ENCODE assay signal across 51 mouse cellular contexts in genomic region chr3:93021171-93021570, GRCm38 (mm10). TPM values are rescaled to one million over a fixed set of nuclear protein-coding genes. Genes with fewer than 3 reads are reported as not detected.
"Had no signal": no experiment of that assay in that cellular context is flagged by ENCODE, and none has a peak within 500 bp of the region (broad histone marks: within the 10 kb centered on the region; RNA-seq: fewer than 3 reads in every experiment).

No protein-coding gene starts in this region.

- DNase-seq: heart, postnatal 10 days; heart, postnatal 14 days; heart, postnatal 36 days; heart, postnatal 4 days; kidney, adult 11 months; kidney, adult 18-20 months; kidney, adult 2 months; kidney, adult 8-10 months; kidney, adult 9 months; kidney, postnatal 10 days; kidney, postnatal 14 days; kidney, postnatal 25 days; kidney, postnatal 36 days; kidney, postnatal 4 days; layer of hippocampus, adult 9-11 months; layer of hippocampus, postnatal 36 days had no signal

- H3K4me3 ChIP-seq: heart, embryonic 12.5 days; heart, embryonic 13.5 days; heart, embryonic 15.5 days; hindbrain, embryonic 10.5 days; hindbrain, embryonic 12.5 days; hindbrain, embryonic 13.5 days; hindbrain, embryonic 15.5 days; intestine, embryonic 15.5 days; kidney, embryonic 15.5 days; layer of hippocampus, adult 2 months; left cerebral cortex, adult 2 months had no signal

- H3K4me1 ChIP-seq: heart, embryonic 12.5 days; heart, embryonic 15.5 days; hindbrain, embryonic 10.5 days; hindbrain, embryonic 12.5 days; hindbrain, embryonic 13.5 days; hindbrain, embryonic 15.5 days; intestine, embryonic 15.5 days; kidney, embryonic 15.5 days had no signal

- H3K27ac ChIP-seq: heart, embryonic 13.5 days; heart, embryonic 15.5 days; hindbrain, embryonic 10.5 days; hindbrain, embryonic 12.5 days; hindbrain, embryonic 13.5 days; hindbrain, embryonic 14.5 days; hindbrain, embryonic 15.5 days; hindbrain, postnatal 0 days; intestine, embryonic 15.5 days; kidney, embryonic 15.5 days; kidney, postnatal 0 days; layer of hippocampus, adult 2 months; left cerebral cortex, adult 2 months had no signal

- ATAC-seq: hindbrain, embryonic 16.5 days; hindbrain, postnatal 0 days; inflammation-experienced regulatory T-cells, adult 6 months; intestine, embryonic 15.5 days; intestine, embryonic 16.5 days; intestine, postnatal 0 days had no signal

RNA-seq across cellular contexts. Expression of gene Lce1m, which starts 2.3 kb away (rescaled TPM):
- total RNA-seq: heart, postnatal 10 days; heart, postnatal 14 days; heart, postnatal 25 days; heart, postnatal 36 days; heart, postnatal 4 days; hematopoietic stem cell, adult 5-6 weeks; hindbrain, postnatal 0 days; layer of hippocampus, adult 18-20 months; layer of hippocampus, adult 2 months; layer of hippocampus, adult 8-10 months; layer of hippocampus, postnatal 10 days; layer of hippocampus, postnatal 14 days; layer of hippocampus, postnatal 25 days; layer of hippocampus, postnatal 36 days; left cerebral cortex, adult 18-20 months; left cerebral cortex, adult 2 months had no signal
- polyA plus RNA-seq: heart, embryonic 11.5 days; heart, embryonic 12.5 days; heart, embryonic 13.5 days; heart, embryonic 14.5 days; heart, embryonic 15.5 days; heart, embryonic 16.5 days; heart, postnatal 0 days; hindbrain, embryonic 10.5 days; hindbrain, embryonic 11.5 days; hindbrain, embryonic 12.5 days; hindbrain, embryonic 13.5 days; hindbrain, embryonic 14.5 days; hindbrain, embryonic 15.5 days; hindbrain, embryonic 16.5 days; hindbrain, postnatal 0 days; inflammation-experienced regulatory T-cells, adult 6 months; intestine, embryonic 14.5 days; intestine, embryonic 15.5 days; intestine, embryonic 16.5 days; intestine, postnatal 0 days; kidney, adult 2 months; kidney, embryonic 14.5 days; kidney, embryonic 15.5 days; kidney, embryonic 16.5 days; large intestine, adult 2 months had no signal

RNA-seq across cellular contexts. Expression of gene Crct1, which starts 5.7 kb away (rescaled TPM):
- total RNA-seq: heart, postnatal 10 days; heart, postnatal 14 days; heart, postnatal 25 days; heart, postnatal 36 days; heart, postnatal 4 days; hematopoietic stem cell, adult 5-6 weeks; layer of hippocampus, adult 18-20 months; layer of hippocampus, adult 2 months; layer of hippocampus, adult 8-10 months; layer of hippocampus, postnatal 10 days; layer of hippocampus, postnatal 14 days; layer of hippocampus, postnatal 25 days; layer of hippocampus, postnatal 36 days; left cerebral cortex, adult 18-20 months; left cerebral cortex, adult 2 months had no signal
- polyA plus RNA-seq: heart, embryonic 12.5 days; heart, embryonic 14.5 days; heart, postnatal 0 days; inflammation-experienced regulatory T-cells, adult 6 months; intestine, embryonic 14.5 days; intestine, embryonic 15.5 days; intestine, embryonic 16.5 days; intestine, postnatal 0 days; kidney, adult 2 months had no signal

RNA-seq across cellular contexts. Expression of gene Lce3f, which starts 29.1 kb away (rescaled TPM):
- total RNA-seq: heart, postnatal 10 days; heart, postnatal 14 days; heart, postnatal 25 days; heart, postnatal 36 days; heart, postnatal 4 days; hematopoietic stem cell, adult 5-6 weeks; hindbrain, postnatal 0 days; layer of hippocampus, adult 18-20 months; layer of hippocampus, adult 2 months; layer of hippocampus, adult 8-10 months; layer of hippocampus, postnatal 10 days; layer of hippocampus, postnatal 14 days; layer of hippocampus, postnatal 25 days; layer of hippocampus, postnatal 36 days; left cerebral cortex, adult 18-20 months; left cerebral cortex, adult 2 months had no signal
- polyA plus RNA-seq: heart, embryonic 11.5 days; heart, embryonic 12.5 days; heart, embryonic 13.5 days; heart, embryonic 14.5 days; heart, embryonic 16.5 days; heart, postnatal 0 days; hindbrain, embryonic 10.5 days; hindbrain, embryonic 11.5 days; hindbrain, embryonic 12.5 days; hindbrain, embryonic 13.5 days; hindbrain, embryonic 14.5 days; hindbrain, embryonic 15.5 days; hindbrain, embryonic 16.5 days; hindbrain, postnatal 0 days; inflammation-experienced regulatory T-cells, adult 6 months; intestine, embryonic 14.5 days; intestine, embryonic 15.5 days; intestine, embryonic 16.5 days; intestine, postnatal 0 days; kidney, adult 2 months; kidney, embryonic 14.5 days; kidney, embryonic 15.5 days; kidney, embryonic 16.5 days; kidney, postnatal 0 days; large intestine, adult 2 months had no signal

RNA-seq across cellular contexts. Expression of gene Gm4858, which starts 47.5 kb away (rescaled TPM):
- total RNA-seq: heart, postnatal 10 days; heart, postnatal 14 days; heart, postnatal 25 days; heart, postnatal 36 days; heart, postnatal 4 days; hematopoietic stem cell, adult 5-6 weeks; hindbrain, postnatal 0 days; layer of hippocampus, adult 18-20 months; layer of hippocampus, adult 2 months; layer of hippocampus, adult 8-10 months; layer of hippocampus, postnatal 10 days; layer of hippocampus, postnatal 14 days; layer of hippocampus, postnatal 25 days; layer of hippocampus, postnatal 36 days; left cerebral cortex, adult 18-20 months; left cerebral cortex, adult 2 months had no signal
- polyA plus RNA-seq: heart, embryonic 11.5 days; heart, embryonic 12.5 days; heart, embryonic 13.5 days; heart, embryonic 14.5 days; heart, embryonic 15.5 days; heart, embryonic 16.5 days; heart, postnatal 0 days; hindbrain, embryonic 10.5 days; hindbrain, embryonic 11.5 days; hindbrain, embryonic 12.5 days; hindbrain, embryonic 13.5 days; hindbrain, embryonic 14.5 days; hindbrain, embryonic 15.5 days; hindbrain, embryonic 16.5 days; hindbrain, postnatal 0 days; inflammation-experienced regulatory T-cells, adult 6 months; intestine, embryonic 14.5 days; intestine, embryonic 15.5 days; intestine, embryonic 16.5 days; intestine, postnatal 0 days; kidney, adult 2 months; kidney, embryonic 14.5 days; kidney, embryonic 15.5 days; kidney, embryonic 16.5 days; kidney, postnatal 0 days; large intestine, adult 2 months had no signal

RNA-seq across cellular contexts. Expression of gene Lce3e, which starts 54.3 kb away (rescaled TPM):
- total RNA-seq: heart, postnatal 10 days; heart, postnatal 14 days; heart, postnatal 25 days; heart, postnatal 36 days; heart, postnatal 4 days; hematopoietic stem cell, adult 5-6 weeks; hindbrain, postnatal 0 days; layer of hippocampus, adult 18-20 months; layer of hippocampus, adult 2 months; layer of hippocampus, adult 8-10 months; layer of hippocampus, postnatal 10 days; layer of hippocampus, postnatal 14 days; layer of hippocampus, postnatal 25 days; layer of hippocampus, postnatal 36 days; left cerebral cortex, adult 18-20 months; left cerebral cortex, adult 2 months had no signal
- polyA plus RNA-seq: heart, embryonic 11.5 days; heart, embryonic 12.5 days; heart, embryonic 13.5 days; heart, embryonic 14.5 days; heart, embryonic 15.5 days; heart, embryonic 16.5 days; heart, postnatal 0 days; hindbrain, embryonic 10.5 days; hindbrain, embryonic 11.5 days; hindbrain, embryonic 12.5 days; hindbrain, embryonic 13.5 days; hindbrain, embryonic 14.5 days; hindbrain, embryonic 15.5 days; hindbrain, embryonic 16.5 days; hindbrain, postnatal 0 days; inflammation-experienced regulatory T-cells, adult 6 months; intestine, embryonic 14.5 days; intestine, embryonic 15.5 days; intestine, embryonic 16.5 days; intestine, postnatal 0 days; kidney, adult 2 months; kidney, embryonic 14.5 days; kidney, embryonic 15.5 days; kidney, embryonic 16.5 days; kidney, postnatal 0 days; large intestine, adult 2 months had no signal
